Mouse (Mus musculus) forebrain, embryonic 13.5 days (tissue): ENCODE measurements around the gene Cyp2c39. TPM values are rescaled to one million over a fixed set of nuclear protein-coding genes. Genes with fewer than 3 reads are reported as not detected.
"Not testable (repeated sequence)": the region's sequence is repeated elsewhere in the genome, so short reads cannot be mapped to it uniquely, and the experiment has no call there.

ENCODE experiments used
- ATAC-seq: fragments of 200-750 bp; cut with Nextera tagmentation; 2 replicates; pipeline ENCODE4 v1.8.0; 2017
- H3K27ac ChIP-seq: fragments of 300-500 bp; sonication (generic); 2 replicates; pipeline ENCODE4 v1.5.1; 2015; ENCODE audit warnings: inconsistent platforms, mild to moderate bottlenecking, moderate library complexity
- H3K27me3 ChIP-seq: fragments of 300-500 bp; sonication (generic); 2 replicates; pipeline ENCODE4 v1.6.1; 2015; ENCODE audit warnings: mild to moderate bottlenecking, inconsistent platforms
- H3K36me3 ChIP-seq: fragments of 300-500 bp; sonication (generic); 2 replicates; pipeline ENCODE4 v1.6.1; 2015; ENCODE audit warnings: mild to moderate bottlenecking, inconsistent platforms; ENCODE audit not compliant: poor library complexity, severe bottlenecking
- H3K4me1 ChIP-seq: fragments of 300-500 bp; sonication (generic); 2 replicates; pipeline ENCODE4 v1.6.1; 2015; ENCODE audit warnings: inconsistent platforms
- H3K4me2 ChIP-seq: fragments of 300-500 bp; sonication (generic); 2 replicates; pipeline ENCODE4 v1.6.1; 2015; ENCODE audit warnings: inconsistent platforms, mild to moderate bottlenecking, moderate library complexity
- H3K4me3 ChIP-seq: fragments of 300-500 bp; sonication (generic); 2 replicates; pipeline ENCODE4 v1.5.1; 2015; ENCODE audit warnings: mild to moderate bottlenecking, inconsistent platforms
- H3K9ac ChIP-seq: fragments of 300-500 bp; sonication (generic); 2 replicates; pipeline ENCODE4 v1.6.1; 2015; ENCODE audit warnings: mild to moderate bottlenecking, inconsistent platforms
- H3K9me3 ChIP-seq: fragments of 300-500 bp; sonication (generic); replicated peaks from 2 replicates; pipeline ENCODE4 v1.6.1; 2016; ENCODE audit warnings: inconsistent platforms
- WGBS: fragments of 180-500 bp; shearing (Covaris S2); methylation state at CpG from one replicate; pipeline ENCODE4 v1.1.7; 2015; 5-methylcytosine and 5-hydroxymethylcytosine counted together
- polyA plus RNA-seq: library from polyadenylated mRNA; unstranded; fragments of >200 nt; fragmentation: Nextera tagmentation; extraction: Ambion mirVana; gene quantifications from 2 replicates; pipeline ENCODE4 v1.2.1, GENCODE M21; 2015

The Cyp2c39 gene
- not detected in 2 replicates for polyA plus RNA-seq

GRCm38 (mm10) chr19:39510534-39510933 lies at the start of gene Cyp2c39:
Gene Cyp2c39, plus strand, starts transcription at chr19:39510862.
- H3K9ac ChIP-seq, result no peak within 1 kb of the TSS
- no peak for ATAC-seq

GRCm38 (mm10) chr19:39462941-39463340 lies 47.7 kb upstream of the Cyp2c39 start, which contains the start of gene Cyp2c38:
Gene Cyp2c38, minus strand, starts transcription at chr19:39463075.
- H3K4me1 ChIP-seq, result no peaks in the 10 kb centered on the region
- H3K4me3 ChIP-seq, result no peak within 1 kb of the TSS
- 71% methylated on average over 1 of the region's 1 CpGs for WGBS

More at GRCm38 (mm10) chr19:39510534-39510933, at the start of gene Cyp2c39:
- Histone ChIP-seq H3K4me1 (no peaks in the 10 kb centered on the region), H3K9me3 (peaks cover 18% of the 10 kb centered on the region), H3K4me2 (no peak within 1 kb of the TSS), H3K27me3 (no peaks in the 10 kb centered on the region), H3K36me3 (no peaks in the 10 kb centered on the region), H3K4me3 (no peak within 1 kb of the TSS), H3K27ac (no peak within 1 kb of the TSS)
- 80% methylated on average over 4 of the region's 4 CpGs for WGBS

DNA sequence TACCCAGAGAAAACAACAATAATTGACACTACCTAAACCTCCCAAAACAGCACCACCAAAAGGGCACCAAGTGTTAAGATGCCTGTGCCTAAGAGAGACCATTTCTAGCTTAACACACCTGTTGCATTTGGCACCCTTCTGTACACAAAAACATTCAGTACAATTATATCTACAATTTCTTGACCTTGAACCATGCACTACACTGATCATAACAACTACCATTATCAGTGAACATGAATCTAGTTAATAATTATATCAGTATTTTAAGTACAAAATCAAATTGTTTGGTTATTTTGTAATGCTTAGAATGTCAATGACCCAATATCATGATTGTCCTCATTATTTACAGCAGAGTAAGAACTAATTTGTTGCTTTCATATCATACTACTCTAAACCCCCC lies 46.7 kb upstream of the Cyp2c39 start:
- Histone ChIP-seq H3K27me3 (no peaks in the 10 kb centered on the region), H3K27ac (no peak overlapping the region), H3K36me3 (no peaks in the 10 kb centered on the region), H3K4me3 (no peak overlapping the region), H3K4me2 (no peak overlapping the region), H3K9me3 (peaks cover 6% of the 10 kb centered on the region; the same call in 1 of the 2 replicates), H3K9ac (no peak overlapping the region), H3K4me1 (no peaks in the 10 kb centered on the region)
- no peak for ATAC-seq

More at GRCm38 (mm10) chr19:39462941-39463340, 47.7 kb upstream of the Cyp2c39 start, which contains the start of gene Cyp2c38:
- Histone ChIP-seq H3K36me3 (no peaks in the 10 kb centered on the region), H3K27ac (no peak within 1 kb of the TSS), H3K4me2 (no peak within 1 kb of the TSS), H3K9ac (no peak within 1 kb of the TSS), H3K9me3 (peaks cover 11% of the 10 kb centered on the region; the same call in 1 of the 2 replicates), H3K27me3 (no peaks in the 10 kb centered on the region)
- no peak for ATAC-seq

DNA sequence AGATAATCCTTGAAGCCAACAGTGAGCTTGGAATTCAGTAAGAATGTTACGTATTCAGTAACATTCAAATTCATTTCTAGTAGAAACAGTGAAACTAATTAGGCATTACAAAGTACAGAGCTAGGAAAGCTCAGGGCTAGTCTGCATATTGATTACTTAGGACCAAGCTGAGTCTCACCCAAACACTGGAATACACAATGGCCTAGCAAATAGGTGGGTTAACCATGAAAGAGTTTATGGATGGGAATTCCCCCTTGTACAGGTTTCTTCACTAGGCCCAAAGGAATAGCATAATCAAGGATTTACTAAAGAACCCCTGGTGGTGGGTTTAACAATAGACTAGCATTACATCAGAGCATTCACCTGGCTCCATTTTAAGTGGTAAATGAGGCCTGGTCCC lies 26.7 kb upstream of the Cyp2c39 start:
- not testable (repeated sequence) for H3K4me3 ChIP-seq, H3K27ac ChIP-seq, H3K4me2 ChIP-seq, H3K4me1 ChIP-seq, H3K36me3 ChIP-seq, ATAC-seq, H3K9ac ChIP-seq, H3K27me3 ChIP-seq
- peaks cover 42% of the 10 kb centered on the region for H3K9me3 ChIP-seq
- 92% methylated on average over 1 of the region's 1 CpGs for WGBS

DNA sequence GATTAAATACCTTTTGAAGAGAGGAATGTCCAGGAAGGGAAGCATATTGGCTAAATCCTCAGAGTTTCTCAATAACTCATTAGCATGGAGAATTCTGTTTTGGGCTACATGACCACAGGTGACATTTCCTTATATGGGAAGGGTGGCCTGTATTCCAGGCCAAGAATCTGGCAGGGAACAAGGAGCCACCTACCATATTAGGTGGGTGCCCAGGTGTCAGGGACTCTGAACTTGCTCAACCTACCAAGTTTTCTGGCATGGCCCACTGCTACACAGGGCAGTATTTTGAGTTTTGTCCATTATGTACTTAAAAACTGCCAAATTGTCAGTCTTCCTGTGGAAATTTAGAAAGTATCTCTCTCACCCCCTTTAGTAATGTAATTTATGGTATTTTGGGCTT lies 4.3 kb upstream of the Cyp2c39 start:
- Histone ChIP-seq H3K4me1 (no peaks in the 10 kb centered on the region), H3K4me3 (no peak overlapping the region), H3K4me2 (no peak overlapping the region), H3K27ac (no peak overlapping the region), H3K36me3 (no peaks in the 10 kb centered on the region), H3K9me3 (peaks cover 7% of the 10 kb centered on the region; the same call in 1 of the 2 replicates), H3K9ac (no peak overlapping the region), H3K27me3 (no peaks in the 10 kb centered on the region)
- ATAC-seq, result no peak

GRCm38 (mm10) chr19:39509533-39509932 lies 1.1 kb upstream of the Cyp2c39 start:
- Histone ChIP-seq H3K4me1 (no peaks in the 10 kb centered on the region), H3K36me3 (no peaks in the 10 kb centered on the region), H3K27ac (no peak overlapping the region), H3K27me3 (no peaks in the 10 kb centered on the region), H3K9me3 (peaks cover 10% of the 10 kb centered on the region), H3K9ac (no peak overlapping the region), H3K4me2 (no peak overlapping the region), H3K4me3 (no peak overlapping the region)
- WGBS, result 74% methylated on average over 1 of the region's 1 CpGs
- ATAC-seq, result no peak

Other genes starting within 250 kb of the Cyp2c39 start
- not detected in 2 replicates for gene Cyp2c29, start 241.5 kb upstream of the Cyp2c39 start, polyA plus RNA-seq
- not detected in 2 replicates for gene Cyp2c38, start 47.8 kb upstream of the Cyp2c39 start, polyA plus RNA-seq
- gene Cyp2c67, start 138.2 kb downstream of the Cyp2c39 start, polyA plus RNA-seq, result not detected in 2 replicates
- 0.10 TPM in 1 of 2 replicates, not detected in the other for gene Cyp2c68, start 230.2 kb downstream of the Cyp2c39 start, polyA plus RNA-seq